Mouse (Mus musculus) spleen, adult 2 months (tissue): ENCODE measurements at regions not wholly inside any gene's neighbourhood (a gene's known extent, or its start where the extent isn't known, plus 50 kb on each side); places are given as distances from the start of the nearest gene placed in this dataset.

Experiments used
- CTCF ChIP-seq: fragments of 200-500 bp; IDR thresholded peaks from 2 replicates; pipeline ENCODE4 v1.5.1; 2011; ENCODE audit warnings: mild to moderate bottlenecking, inconsistent platforms; ENCODE audit not compliant: insufficient read depth, insufficient read length, insufficient replicate concordance; ENCODE audit errors: extremely low read depth
- POLR2A ChIP-seq: fragments of 200-500 bp; IDR thresholded peaks from 2 replicates; pipeline ENCODE4 v1.6.1; 2011; ENCODE audit warnings: low read depth, low read length, inconsistent platforms

GRCm38 (mm10) chr9:33856169-33856568, 629.5 kb upstream of the Kirrel3 start:
- TF ChIP-seq POLR2A: no peak
- TF ChIP-seq CTCF: no peak
